Mouse (Mus musculus): ENCODE measurements at regions not wholly inside any gene's neighbourhood (a gene's known extent, or its start where the extent isn't known, plus 50 kb on each side); places are given as distances from the start of the nearest gene placed in this dataset.

DNA sequence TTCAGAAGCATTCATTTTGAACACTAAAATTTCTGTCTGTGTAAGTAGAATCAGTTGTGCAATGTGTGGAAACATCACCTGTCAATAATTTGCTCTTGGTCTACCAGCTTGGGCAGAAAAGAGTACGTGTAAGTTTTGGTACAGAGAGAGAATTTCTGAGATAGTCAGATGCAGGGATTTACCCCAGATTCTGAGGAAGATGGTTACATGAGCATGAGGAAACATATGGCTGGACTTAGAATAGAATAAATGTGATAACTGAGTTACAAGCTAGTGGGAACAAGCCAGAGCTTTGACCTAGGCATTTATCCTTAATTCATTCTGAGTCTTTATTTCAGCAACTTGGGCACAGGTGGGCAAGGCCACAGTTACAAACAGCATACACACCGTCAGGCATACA is 831.8 kb downstream of the Adgrl2 start:
- DNase-seq (ENCODE audit: low spot score) = no peak

DNA sequence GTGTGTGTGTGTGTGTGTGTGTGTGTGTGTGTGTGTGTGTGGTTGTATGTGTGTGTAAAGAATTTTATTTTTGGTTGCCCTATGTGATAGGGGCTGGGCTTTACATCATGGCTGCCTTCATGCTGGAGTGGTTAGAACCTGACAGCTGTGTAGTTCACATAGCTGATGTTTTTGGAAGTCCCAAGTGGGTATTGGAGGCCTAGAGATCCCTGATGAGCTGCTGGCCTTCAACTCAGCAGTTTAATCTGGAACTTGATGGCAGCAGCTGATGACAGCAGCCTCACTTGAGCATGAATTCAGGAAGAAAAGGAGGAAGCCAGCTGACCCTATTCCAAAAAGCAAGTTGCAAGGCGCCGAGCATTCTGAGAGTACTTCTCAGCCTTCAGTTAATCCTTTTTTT is 846.6 kb downstream of the Adgrl2 start:
- no peak for DNase-seq (ENCODE audit: low spot score)

DNA sequence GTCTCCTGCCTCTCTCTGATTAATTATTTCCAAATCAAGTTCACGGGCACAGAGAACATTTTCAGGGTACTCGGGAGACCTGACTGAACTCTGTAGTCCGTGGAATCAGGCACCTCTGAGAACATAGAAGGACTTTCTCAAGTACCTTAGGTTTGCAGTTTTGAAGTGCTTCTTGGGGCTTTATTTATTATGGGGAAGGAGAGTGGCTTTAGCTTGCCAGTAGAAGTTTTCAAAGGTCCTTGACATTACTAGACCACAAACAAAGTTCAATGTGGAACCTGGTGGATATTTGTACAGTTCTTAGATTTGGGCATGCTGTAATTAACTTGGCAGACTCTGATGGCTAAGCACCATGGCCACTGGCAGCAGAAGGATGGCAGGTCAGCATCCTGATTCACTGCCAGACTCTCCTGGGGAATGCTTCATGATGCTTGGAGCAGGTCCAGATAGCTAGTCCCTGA is 853.5 kb downstream of the Adgrl2 start:
- DNase-seq (ENCODE audit: low spot score) = no peak

DNA sequence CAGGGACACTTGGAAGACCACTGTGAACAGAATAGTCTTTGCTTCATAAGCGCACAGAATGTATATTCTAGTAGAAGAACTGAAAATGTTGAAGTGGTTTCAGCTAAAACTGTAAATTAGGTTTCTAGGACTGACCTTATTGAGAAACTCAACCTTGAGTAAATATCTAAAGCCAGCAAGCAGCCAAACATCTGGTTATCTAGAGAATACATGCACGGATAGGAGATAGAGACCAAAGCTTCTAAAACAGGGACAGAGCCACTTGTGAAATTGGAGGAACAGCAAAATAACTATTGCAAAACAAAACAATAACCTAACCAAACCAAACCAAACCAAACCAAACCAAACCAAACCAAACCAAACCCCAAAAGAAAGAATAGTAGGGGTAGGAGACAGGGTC is 855.7 kb downstream of the Adgrl2 start:
- DNase-seq (ENCODE audit: low spot score) = no peak

DNA sequence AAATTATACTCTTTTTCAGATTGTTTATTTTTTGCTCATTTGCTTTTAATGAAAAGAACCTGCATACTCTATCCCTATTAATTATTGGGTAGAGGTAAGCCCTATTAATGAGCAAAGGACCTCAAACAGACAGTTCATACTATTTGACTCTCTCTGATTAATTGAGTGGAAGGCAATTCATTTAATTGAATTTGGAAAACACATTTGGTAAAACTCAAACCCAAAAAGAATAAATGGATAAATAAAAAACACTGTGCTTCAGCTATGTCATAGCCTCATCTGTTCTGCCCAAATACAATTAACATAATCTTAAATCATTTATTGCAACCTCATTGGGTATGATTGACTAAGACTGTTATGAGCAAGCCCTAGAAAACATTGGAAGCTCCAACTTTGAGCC is 874.8 kb downstream of the Adgrl2 start:
- no peak for DNase-seq (ENCODE audit: low spot score)

DNA sequence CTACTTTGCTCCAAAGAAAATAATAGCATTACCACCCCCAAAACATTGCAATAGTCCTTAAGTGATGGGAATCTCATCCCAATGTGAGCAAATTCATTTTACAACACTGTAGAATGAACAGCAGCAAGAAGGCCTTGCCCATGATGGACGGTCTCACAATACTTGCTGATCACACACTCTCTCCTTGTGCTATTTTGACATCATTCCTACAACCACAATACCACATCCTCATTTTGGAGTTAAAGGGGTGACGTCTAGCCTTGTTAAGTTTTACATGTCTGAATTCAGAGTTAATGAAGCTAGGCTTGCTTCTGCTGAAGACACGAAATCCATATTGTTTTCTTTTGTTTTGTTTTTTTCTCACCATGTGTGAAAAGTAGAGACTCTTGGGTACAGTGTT is 878.2 kb downstream of the Adgrl2 start:
- DNase-seq (ENCODE audit: low spot score) = no peak

DNA sequence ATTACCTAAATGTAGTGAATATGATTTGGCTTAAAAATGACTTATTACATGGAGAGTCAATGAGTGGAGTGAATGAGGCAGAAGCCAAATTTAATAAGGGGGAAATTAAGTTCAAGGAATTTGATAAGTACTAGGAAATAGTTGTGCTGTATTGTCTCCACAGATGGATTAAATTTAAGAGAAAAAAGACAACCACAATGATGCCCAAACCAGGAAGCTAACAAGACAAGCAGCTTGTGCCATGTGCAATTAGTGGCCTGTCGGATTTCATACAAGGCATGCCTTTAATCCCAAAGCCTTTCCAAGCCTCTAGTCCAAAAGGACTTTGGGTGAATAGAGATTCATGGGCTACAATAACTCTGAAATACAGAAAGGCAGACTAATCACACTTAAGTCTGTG is 883.3 kb downstream of the Adgrl2 start:
- no peak for DNase-seq (ENCODE audit: low spot score)

DNA sequence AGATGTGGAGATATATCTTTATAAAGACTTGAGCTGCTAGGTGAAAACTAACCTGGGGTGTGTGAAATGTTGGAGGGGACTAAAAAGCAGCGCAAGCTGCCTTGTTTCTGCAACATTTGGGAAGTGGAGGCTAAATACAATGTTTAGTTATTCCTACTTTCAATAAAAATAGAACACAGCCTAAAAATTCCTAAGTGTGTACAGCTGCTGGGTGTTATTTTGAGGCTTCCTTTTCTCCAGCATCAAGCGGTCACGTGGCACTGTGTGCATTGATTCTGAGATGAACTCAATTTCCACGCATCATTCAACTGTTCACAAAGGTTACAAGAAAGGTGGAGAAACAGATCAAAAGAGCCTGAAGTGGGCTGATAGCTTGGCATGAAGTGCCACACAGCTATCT is 896.4 kb downstream of the Adgrl2 start:
- no peak for DNase-seq (ENCODE audit: low spot score)

DNA sequence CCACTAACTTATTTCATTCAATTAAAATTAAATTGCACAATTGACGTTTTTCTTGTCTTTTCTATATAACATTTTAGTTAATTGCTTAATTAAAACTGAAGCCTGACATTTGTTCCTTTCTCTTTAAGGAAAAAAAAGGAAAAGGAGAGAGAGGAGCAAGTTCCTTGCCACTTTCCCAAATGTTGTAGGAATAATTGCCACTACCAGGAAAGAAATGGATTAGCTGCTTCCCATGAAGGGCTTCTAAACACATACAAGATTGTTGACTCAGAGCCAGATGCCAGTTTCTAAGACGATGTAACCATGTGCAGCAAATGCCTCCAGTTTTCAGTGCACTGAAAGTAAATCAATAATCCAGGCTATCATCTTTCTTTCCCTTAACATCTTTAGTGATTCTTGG is 914.5 kb downstream of the Adgrl2 start:
- DNase-seq (ENCODE audit: low spot score) = no peak

DNA sequence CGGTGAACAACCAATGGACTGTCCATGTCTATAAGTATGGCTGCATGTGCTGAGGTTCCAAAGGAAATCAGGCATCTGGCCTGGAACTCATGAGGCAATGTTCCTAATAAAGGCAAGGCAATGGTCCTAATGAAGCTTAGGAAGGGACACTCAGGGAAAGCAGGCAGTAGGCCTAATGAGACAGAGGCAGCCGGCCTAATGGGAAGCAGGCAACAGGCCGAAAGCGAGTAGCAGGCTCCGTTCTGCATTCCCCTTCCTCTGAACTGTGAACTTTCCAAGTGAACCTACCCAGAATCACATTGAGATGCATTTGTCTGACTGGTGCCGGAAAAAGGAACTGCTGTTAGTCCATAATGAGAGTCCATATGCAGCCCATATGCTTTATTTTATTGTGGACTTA is 923.7 kb downstream of the Adgrl2 start:
- no peak for DNase-seq (ENCODE audit: low spot score)

DNA sequence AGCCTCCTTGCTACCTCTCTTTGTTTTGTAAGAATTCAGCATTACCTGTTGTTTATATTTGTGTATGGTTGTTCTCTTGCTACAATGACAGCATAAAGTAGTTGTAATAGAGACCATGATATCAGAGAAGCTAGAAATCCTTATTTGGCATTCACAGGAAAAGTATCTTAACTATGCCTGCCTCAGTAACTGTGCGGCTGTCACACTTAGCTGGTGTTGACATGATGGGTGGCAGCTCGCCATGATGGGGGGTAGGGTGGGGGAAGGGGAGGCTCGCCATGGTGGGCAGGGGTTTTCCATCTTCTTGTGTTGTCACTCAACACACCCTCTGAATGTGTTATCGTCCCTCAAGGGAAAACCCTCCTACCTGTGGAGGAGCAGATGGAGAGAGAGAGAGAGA is 934.3 kb downstream of the Adgrl2 start:
- DNase-seq (ENCODE audit: low spot score) = no peak

DNA sequence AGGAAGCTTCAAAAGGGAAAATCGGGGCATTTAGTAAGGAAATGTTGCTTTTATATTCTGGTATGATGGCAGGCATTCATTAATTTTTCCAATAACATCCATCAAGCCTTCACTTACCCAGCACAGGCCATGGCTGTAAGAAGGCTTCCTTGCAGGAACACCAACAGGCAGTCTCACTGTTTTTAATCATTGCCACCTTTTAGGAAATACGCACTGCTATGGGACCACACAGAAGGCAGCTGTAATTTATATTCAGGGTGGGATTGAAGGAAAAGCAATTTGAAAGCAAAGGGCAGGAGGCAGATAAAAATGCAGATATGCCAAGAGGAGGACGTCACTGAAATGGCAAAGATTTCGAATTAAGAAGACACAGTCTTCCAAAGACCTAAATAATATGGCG is 937.8 kb downstream of the Adgrl2 start:
- DNase-seq (ENCODE audit: low spot score) = no peak

DNA sequence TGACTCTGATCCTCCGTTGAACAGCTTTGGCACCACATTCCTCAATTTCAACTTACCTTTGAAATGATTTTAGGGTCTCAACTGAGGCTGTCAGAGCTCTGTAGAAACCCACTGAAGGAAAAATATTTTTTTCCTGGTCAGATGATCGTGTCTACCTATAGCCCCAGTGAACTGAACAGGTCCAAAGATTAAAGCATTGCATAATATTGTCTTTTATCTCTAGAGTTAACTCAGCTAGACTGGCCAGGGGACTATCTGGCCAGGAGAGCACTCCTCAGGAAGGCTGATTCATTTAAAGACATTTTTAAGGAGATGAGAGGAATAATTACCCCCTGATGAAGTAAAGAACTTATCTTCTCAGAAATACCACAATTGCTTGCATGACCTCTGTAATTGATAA is 942.1 kb downstream of the Adgrl2 start:
- no peak for DNase-seq (ENCODE audit: low spot score)

DNA sequence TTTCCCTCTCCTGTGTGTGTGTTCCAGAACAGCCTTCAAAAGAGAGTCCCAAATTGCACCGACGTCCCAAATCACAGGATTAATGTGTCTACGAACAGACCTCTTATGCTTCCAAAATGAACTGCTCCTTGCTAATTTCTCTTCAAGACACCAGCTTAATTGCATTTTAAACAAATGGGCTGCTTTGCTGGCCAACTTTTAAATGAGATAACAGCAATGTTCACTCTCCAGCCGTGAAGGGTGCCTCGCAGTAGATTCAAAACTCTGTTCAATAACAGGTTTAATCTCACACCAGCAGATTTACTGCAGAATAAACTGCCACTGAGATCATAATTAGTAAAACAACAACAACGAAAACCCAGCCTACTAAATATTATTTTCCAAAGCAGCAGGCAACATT is 957.8 kb downstream of the Adgrl2 start:
- DNase-seq (ENCODE audit: low spot score) = no peak

DNA sequence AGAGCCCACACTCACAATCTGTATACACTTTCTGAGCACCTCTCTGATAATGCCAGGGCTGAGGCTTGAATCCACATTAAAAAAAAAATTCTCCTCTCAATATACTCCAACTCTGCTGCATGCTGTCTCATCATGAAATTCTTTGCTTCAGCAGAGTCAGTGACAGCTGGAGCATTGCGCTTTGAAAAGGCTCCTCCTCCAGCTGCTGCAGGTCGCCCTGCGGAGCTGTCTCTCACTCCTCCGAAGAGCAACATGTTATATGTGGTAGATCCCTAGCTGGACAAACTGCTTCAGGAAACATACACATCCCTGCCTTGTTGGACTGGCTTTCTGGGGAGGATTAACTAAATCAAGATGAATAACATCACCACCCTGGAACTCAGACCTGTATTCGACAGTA is 984.5 kb downstream of the Adgrl2 start:
- DNase-seq (ENCODE audit: low spot score) = no peak

DNA sequence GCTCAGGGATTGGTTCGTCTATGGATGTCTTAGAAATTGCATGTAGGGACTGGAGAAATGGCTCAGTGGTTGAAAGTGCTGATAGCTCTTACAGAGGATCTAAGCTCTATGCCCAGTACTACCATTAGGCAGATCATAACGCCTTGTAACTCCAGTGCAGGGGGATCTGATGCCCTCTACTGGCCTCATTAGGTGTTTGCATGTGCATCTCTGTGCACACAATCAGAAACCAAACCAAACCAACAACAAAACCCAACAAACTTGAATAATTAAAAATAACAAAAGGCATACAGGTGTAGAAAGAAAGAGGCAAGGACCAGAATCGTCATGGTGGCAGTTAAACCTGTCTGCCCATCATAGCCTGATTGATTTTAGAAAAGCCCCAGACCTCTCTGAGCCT is 986.3 kb downstream of the Adgrl2 start:
- DNase-seq (ENCODE audit: low spot score) = no peak

DNA sequence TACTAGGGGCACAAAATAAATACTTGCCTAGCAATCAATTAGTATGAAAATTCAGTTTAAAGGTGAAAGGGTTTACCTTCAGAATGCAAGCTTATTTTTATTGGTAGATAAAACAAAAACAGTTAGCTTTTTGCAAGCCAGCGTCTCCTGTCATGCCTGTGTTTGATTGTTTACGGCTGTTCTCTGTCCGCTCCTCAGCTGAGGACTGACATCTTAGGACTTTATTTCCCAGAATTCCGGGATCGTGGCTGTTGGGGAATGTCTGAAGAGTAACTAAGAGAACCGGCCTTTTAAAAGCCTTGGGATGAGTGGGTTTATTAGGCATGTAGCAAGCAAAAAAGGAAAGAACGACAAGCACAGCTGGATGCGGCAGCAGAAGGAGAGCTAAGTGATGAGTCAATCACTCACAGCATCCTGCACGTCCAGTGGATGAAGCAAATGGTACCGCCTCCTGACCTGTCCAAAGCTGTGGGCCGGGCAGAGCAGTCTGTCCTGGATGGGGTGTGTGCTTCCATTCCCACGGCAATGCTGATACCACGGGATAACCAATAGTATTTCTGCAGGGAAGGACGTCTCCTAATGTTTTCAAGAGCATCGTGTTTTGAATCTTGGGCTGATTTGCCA is 990.9 kb downstream of the Adgrl2 start:
- DNase-seq (ENCODE audit: low spot score) = no peak

DNA sequence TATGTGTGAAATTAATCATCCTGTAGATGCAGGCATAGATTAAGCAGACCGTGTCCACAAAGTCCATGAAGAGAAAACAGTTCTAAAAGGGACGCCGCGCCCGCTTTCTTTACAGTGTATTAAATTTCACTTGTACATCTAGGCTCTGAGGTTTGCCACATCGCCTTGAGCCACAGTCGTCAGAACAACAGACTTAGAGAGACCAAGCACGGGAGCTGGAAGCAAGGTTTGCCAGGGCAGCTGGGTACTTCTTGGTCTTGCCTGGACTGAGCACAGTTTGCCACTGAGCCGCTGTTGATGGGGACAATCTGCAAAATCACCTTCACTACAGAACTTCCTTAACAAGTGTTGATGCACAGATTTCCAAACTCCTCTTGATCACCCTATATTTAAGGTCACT is 998.6 kb downstream of the Adgrl2 start:
- DNase-seq (ENCODE audit: low spot score) = no peak

DNA sequence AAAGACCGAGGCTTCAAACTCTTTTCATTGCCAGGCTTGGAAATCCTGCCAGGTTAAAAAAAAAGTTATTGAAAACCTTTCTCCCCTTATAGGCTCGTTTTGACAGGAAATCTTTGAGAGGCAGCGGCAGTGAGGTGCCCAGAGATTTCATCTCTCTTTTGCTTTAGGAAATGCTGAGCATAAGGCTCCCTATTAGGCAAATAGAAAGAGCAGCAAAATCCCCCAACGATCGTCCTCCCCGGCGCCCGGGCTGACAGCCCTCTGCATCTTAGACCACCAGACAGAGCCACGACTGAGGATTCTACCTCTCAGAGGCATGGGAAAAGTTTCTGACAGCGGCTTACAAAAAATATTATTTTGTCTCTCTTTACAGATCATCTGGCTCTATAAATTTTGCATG is 999.5 kb downstream of the Adgrl2 start:
- DNase-seq (ENCODE audit: low spot score) = no peak

DNA sequence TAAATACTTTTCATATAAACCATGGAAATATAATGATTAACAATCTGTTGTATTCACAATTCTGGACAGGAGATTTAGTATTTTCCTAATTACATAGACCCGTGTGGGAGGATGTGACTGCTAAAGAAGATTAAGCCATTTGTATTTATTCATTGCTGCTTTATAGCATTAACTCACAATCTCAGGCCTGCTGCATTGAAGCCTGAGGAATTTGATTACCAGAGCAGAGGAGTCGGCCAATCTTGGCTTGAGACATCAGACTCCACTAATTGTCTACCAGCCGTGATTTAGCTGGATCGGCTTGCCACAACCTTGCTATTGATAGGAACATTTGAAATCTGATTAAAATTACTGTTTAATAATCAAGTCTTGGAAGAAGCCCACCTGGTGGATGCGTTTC is 1007.5 kb downstream of the Adgrl2 start:
- no peak for DNase-seq (ENCODE audit: low spot score)

DNA sequence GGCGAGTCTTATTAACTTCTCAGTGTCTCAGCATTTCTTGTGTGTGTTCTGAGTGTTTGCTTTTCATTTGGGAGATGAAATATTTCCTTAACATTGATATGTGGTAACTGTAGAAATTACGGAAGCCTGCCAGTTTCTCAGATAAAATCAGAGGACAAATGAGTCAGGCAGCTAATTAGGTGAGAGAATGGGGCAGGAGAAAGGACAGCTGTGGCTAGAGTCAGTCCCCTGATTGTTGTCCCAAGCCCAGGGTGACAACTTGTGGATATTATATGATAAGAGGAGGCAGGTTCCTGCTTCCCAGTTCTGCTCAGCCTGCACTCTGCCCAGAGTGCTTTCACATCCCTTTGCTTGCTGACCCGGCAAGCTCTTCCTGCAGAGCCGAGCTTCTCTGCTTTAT is 1008.7 kb downstream of the Adgrl2 start:
- no peak for DNase-seq (ENCODE audit: low spot score)

DNA sequence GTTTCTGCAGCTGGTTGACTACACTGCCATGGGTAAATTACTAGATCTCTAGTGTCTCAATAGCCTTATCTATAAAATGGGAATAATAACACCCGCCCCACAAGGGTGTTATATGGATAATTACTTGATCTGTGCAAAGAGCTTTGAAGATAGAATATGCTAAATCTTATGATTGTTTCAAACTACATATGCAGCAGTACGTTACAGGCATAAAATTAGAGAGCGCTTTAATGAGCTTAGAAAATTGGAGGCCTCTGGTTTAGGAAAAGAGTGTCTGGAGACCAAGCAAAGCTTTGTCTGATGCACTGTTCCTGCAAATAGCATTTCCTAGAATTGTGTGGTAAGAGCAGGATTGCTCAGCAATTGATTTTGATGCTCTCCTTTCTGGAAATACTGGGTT is 1013.8 kb downstream of the Adgrl2 start:
- no peak for DNase-seq (ENCODE audit: low spot score)

DNA sequence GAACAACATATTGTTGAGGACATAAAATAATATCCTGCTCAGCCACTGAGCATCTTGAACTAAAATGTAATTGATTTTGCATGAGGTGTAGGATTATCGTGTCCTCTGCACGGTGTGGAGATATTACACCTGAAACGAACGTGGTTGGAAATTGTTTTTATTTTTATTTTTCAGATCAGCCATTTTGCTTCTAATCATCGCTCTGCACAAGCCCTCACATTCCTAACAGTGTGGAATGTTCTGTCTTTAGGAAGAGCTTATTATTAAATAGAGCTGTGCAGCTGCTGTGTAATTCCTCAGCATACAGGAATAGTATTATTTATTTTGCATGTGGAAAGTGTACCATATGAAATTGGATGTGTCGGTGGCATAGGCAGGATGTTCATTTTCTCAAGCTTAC is 1014.3 kb downstream of the Adgrl2 start:
- no peak for DNase-seq (ENCODE audit: low spot score)

DNA sequence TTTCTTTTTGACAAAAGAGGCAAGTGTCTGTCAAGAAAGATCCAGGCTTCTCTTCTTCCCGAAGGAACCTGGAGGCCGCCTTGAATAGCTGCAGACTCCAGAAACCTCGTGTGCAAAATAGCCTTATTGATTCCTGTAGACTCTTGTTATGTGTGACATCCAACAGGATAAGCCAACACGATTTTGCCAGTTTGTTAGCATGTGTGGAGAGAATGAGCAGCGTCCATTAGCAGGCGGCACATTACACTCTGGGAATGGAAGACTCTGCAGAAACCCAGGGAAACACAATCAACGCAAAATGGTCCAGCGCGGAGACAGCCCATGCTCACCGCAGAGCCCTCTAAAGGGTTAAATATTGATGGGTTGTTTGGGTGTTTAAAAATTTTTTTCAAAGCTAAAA is 1014.9 kb downstream of the Adgrl2 start:
- DNase-seq (ENCODE audit: low spot score) = no peak

DNA sequence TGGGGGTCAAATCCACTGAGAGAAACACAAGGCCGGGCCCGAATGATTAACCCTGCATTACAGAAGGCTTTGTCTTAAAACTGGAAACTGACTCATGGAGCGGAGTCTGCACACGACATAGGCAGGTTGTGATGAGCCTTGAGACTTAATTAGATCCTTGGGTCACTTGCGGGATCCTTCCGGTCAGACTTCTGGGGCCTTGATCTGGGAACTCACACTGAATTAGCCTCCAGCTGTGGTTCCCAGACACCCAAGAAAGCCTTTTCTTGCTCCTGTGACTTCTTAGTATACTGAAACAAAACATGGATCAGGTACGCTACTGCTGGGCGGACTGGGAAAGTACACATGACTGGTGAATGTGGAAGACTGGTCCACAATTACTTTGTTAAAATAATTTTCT is 1015.8 kb downstream of the Adgrl2 start:
- DNase-seq (ENCODE audit: low spot score) = no peak

Data from yolk sac, embryonic 10.5 days (tissue).